Mouse (Mus musculus): ENCODE data around the gene Wwc1.

DNA sequence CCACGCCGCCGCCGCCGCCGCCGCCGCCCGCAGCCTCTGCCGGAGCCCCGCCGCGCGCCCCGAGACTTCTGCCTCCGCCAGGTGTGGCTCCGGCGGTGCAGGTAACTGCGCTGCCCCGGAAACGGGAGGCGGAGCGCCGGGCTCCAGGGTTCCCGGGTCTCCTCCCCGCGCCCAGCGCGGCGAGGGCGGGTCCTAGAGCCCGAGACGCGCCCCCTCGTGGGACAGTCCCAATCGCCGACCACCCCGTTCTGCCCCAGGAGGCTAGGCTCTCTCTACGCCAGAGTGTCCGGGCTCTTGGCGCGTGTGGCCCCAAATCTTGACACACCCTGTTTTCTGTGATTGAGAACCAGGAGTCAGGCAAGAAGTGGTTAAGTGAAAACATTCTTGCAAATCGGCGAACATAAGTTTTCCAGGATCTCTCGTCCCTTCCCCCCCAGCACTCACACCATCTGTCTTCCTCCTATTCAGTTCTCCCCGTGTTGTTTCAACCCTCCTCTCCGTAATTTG is at the start of gene Wwc1:
- no peak for TF ChIP-seq HCFC1 (IDR thresholded peaks at IDR 0.05; ENCODE audit: low read depth, low read length)
- no peak for TF ChIP-seq CTCF (conservative IDR thresholded peaks at IDR 0.05 in 1 of 2, IDR thresholded peaks at IDR 0.05 in 1 of 2; ENCODE audit: low read depth in 2 of 2, low read length in 2 of 2)
- no peak for TF ChIP-seq GABPA (IDR thresholded peaks at IDR 0.05; ENCODE audit: insufficient replicate concordance, low read depth, low read length)
